Mouse (Mus musculus): ENCODE data around the gene Atcay. TPM values are rescaled to one million over a fixed set of nuclear protein-coding genes. Genes with fewer than 3 reads are reported as not detected.

The Atcay gene
- total RNA-seq (2023): not detected

DNA sequence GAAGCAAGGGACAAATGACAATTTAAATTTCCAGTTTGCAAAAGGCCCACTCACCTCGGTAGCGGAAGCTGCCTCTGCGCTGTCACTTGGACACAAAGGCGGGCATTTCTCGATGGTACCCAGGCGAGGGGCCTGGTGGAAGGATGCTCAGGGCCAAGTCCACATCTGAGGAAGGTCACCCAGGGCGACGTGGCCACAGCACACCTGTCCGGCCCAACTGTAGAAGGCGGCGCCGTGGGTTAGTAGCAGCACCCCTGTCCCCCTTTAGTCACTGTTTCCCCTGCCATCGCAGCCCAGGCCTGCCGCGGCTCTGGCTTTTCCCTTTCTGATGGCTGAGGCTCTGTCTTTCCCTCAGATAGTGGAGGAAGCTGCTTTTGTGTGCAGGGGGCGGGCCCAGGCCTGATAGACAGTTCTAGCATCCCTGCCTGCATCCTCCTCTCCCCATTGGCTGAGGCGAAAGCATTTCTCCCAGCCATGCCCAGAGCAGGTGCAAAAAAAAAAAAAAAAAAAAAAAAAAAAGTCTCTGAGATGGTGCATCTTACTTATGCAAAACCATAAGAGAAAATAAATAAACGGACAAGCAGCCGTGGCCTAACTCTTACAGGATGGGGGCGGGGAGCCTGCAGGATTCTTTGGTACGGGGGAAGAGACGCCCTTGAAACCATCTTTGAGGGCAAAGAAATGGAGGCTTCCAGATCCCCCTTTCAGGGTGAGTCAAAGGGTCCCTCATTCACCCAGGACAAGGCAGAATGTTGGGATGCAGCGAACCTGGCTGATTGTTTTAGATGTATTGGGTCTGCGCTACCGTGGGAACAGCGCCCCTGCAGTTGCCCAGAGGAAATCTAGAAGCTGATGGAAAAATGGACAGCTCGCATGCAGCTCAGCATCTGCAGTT is at the start of gene Atcay:
Atcay (minus strand) TSS at position 396 of the 895 bp plus-strand sequence.

DNA sequence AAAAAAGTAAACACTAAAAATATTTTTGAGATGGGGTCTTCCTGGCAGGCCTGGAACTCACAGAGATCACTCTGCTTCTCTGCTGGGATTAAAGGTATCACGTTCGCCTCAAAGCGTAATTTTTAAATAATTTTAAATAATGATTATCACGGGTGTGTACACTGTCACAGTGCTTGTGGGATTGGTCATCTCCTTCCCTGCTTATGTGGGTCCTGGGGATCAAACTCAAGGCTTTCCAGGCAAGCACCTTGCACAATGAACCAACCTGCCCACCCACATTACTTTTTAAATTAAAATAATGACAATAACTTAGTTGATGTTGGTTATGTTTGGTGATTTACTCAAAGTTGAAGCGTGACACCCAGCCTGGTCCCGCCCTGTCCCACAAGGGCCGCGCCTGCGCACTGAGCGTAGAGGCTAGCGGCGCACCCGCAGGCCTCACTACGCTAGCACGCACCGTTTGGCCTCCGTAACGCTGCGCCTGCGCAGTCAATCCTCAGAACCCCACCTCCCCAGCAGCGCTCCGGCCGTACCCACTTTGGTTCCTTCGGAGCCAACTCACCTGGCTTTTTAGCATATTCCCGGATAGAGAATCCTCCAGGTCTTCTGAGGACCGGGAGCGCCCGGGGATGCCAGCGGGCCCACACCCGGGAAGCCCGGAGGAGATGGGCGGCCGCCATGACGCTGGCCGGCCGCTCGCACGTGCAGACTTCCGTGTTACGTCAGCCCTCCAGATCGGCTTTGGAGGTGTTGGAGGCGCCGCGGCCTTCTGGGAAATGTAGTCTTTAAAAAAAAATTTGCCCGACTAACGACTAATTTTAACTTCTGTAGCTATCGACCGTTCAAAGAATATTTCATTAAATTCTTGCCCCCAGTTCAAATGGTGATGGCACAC is 35.8 kb upstream of the Atcay start, which contains the start of the genes Mrpl54 and Apba3:
Mrpl54 (minus strand) TSS at position 724 of the 895 bp plus-strand sequence.
Apba3 (plus strand) TSS at position 750 of the 895 bp plus-strand sequence.

DNA sequence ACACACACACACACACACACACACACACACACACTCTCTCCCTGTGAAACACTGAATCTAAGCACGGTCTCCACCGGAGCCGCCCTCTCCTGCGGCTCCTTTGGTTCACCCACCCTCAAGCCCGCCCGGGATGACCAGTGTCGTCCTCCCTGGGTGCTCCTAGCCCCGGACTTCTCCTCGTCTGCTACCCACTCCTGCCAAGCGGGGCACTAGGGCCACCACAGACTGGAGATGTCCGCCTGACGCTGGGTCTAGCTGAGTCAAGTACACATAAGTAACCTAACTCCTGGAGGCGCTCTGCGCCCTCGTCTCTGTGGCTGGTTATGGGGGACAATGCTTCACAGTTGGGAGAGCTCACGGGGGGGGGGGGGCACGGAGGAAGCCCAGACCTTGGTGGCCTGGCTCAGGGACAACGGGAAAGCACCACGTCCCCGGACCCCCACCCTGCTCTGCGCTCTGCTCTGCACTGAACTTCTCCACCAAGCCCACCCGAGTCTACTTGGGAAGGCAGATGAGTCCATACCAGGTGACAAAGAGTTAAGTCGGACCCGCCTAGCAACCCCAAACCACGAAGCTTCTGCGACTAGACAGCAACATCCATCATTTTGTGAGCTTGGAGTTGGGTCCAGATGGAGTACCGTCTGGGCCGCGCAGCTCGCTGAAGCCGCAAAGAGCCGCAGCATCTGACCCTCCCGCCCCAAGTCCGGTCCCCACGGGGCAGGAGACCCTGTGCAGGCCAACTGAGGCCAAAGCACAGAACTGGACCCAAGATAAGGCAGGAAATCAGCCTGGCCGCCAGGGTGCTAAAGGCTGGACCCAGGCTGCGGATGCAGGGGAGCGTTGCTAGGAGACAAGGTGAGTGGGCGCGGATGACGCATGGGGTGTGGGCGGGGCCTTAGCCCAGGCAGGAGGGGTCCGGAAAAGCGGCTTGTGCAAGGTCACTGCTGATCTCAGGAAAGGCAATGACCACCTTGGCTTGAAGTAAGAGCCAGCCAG is 22.1 kb upstream of the Atcay start, which contains the start of gene Matk:
Matk (plus strand) TSS at position 512 of the 996 bp plus-strand sequence.

DNA sequence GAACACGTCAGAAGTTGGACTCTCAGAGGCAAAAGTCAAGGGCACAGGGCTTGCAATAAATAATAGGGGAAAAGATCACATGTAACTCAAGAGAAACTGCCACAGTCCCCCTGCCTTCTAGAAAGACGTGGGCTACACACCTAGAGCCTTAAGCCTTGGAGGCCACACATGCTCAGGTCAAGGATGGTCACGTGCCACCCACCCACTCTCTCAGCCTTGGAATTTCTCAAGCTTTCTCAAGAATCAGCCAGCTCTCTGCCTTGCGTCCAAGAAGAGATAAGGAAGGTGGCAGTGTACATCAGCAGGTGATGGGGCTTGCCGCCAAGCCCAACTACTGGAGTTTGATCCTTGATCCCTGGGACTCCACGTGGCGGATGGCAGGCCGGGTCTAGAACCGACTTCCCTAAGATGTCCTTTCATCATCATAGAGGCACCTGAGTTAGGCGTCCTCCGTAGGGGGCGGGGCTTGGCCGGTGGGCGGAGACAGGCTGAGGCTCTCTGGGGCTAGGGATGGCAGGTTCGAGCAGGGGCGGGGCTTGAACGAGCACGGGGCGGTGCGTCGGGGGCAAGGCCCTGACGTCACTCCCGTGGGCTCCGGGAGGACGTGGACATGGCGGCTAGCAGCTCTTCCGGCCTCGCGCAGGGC is 2.1 kb upstream of the Atcay start, which contains the start of gene Zfr2:
Zfr2 (plus strand) TSS at position 576 of the 646 bp plus-strand sequence.

DNA sequence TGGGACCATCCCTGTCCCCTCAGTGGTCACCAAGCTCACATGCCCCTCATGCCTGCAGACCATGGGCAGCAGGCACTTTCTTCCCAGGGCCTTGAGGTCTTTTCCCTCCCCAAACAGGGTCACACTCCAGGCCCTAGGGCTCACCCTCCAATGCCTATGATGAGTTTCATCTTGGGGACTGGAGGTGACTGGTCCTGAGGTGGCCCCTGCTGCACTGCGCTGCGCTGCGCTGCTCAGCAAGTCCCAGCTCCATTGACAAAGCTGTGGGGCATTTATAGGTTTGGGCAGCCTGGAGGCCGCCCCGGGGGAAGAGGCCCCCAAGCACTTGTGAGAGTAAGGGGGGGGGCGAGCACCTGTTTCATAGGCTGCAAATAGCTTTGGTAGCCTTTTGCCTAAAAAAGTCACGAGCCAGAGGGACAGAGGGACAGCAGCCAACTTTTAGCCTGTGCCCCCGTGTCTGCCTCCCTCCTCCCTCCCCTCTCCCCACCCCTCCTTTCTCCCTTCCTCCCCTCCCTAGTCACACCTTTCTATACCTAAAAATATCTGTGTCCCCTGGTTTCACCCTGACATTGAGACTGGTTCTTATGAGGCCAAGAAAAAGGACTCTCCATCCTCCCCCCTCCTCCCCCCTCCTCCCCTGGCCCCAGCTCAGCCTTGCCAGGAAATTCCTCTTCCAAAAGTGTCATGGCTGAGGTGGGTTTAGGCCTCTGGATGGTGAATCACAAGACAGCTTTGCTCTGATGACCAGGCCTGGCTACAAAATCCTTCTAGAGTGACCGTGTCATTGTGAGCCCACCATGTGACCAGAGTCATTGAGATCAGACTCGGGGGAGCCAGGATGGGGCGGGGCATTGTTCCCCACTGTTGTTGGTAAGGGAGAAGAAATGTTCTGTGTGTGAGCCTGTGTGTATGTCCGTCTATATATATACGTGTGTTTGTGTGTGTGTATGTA is 28.6 kb downstream of the Atcay start, which contains the start of gene Nmrk2:
Nmrk2 (minus strand) TSS at position 245 of the 952 bp plus-strand sequence.

DNA sequence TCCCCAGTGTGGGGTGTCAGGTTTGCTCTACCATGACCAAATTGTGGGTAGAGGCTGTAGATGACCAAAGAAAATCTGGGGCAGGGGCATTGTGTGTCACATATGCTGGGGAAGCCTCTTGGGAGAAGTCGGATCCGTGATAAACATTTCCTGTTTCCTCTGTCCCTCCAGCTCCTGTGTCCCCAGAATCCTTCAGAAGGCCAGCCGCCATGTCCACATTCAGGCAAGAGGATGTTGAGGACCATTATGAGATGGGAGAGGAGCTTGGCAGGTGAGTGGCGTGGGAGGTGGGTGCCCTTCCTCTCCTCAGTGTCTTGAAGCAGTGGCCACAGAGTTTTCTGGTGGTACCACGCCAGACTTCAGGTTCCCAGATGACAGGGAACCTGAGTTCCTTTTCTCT is 46.8 kb downstream of the Atcay start, which contains the start of gene 4930442H23Rik:
4930442H23Rik (minus strand) TSS at position 45 of the 400 bp plus-strand sequence.

DNA sequence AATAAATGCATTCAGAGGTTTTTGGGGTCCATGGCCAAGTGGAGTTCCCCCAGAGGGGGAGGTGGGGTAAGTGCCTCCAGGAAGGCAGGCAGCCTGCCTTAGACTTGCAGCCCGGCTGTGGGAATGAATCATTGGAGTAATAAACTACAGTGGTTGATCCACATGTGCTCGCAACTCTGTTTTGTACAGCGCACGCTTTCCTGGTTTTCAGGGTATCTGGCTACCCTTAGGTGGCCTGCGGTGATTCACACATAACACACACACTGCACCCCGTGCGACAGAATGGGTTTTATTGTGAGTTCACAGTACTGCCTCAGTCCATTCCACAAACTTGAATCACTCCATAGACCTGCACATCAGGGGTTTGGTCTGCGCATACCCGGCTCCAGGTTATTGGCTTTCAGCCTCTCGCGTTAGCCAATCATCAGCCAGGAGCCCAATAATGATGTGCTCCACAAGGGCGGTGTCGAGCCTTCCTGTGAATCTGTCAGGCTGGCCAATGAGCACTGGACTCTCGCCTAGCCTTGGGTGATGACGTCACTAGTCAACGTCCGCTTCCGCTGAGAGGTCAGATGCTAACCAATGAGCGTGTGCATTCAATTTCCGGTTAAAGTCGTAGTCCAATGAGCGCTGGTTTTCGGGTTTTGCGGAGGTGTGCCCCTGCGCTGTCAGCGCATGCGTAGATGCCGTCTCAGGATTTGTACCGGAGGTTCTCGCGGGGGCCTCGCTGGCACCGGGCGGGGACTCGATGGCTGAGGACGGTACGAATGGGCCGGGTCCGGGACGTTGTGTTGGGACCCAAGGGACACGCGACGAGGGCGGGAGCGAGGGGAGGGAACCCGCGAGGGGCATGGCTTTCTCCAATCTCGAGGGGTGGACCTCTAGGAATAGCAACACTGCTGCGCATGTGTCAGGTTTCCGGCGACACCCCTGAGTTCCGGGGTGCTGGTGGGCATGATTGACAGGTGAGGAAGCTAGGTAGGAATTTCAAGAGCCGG is 48.0 kb downstream of the Atcay start, which contains the start of gene Dapk3:
Dapk3 (plus strand) TSS at position 670 of the 998 bp plus-strand sequence.

DNA sequence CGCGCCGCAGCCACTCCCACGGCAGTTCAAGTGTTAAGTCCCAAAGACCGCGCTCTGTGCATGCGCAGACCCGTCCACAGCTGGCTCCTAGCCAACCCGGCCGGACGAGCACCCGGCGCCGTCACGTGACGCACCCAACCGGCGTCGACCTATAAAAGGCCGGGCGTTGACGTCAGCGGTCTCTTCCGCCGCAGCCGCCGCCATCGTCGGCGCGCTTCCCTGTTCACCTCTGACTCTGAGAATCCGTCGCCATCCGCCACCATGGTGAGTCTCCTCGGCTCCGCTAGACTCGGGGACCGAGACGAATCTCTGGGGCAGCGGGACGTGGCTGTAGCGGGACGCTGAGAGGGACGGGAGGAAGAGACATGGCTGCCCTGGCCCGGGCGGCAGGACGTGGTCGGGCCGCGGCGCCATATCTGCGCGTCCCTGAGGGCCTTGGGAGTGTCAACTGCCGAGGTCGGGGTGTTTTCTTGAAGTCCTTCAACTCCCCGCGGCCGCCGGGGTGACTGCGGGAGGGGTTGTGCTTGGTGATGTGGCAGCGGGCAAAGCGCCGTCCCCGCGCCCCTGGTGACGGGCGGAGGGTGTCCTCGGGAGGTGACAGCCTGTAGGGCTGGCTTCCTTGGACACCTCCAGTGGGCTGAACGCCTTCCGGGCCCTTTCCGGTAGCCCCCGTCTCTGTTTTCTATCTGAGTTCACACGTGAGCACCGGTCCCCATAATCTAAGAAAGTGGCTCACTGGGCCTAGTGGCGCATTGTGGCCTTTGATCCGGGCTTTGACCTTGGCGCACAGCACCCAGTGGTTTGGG is 54.0 kb downstream of the Atcay start, which contains the start of gene Eef2:
Eef2 (plus strand) TSS at position 166 of the 806 bp plus-strand sequence.

DNA sequence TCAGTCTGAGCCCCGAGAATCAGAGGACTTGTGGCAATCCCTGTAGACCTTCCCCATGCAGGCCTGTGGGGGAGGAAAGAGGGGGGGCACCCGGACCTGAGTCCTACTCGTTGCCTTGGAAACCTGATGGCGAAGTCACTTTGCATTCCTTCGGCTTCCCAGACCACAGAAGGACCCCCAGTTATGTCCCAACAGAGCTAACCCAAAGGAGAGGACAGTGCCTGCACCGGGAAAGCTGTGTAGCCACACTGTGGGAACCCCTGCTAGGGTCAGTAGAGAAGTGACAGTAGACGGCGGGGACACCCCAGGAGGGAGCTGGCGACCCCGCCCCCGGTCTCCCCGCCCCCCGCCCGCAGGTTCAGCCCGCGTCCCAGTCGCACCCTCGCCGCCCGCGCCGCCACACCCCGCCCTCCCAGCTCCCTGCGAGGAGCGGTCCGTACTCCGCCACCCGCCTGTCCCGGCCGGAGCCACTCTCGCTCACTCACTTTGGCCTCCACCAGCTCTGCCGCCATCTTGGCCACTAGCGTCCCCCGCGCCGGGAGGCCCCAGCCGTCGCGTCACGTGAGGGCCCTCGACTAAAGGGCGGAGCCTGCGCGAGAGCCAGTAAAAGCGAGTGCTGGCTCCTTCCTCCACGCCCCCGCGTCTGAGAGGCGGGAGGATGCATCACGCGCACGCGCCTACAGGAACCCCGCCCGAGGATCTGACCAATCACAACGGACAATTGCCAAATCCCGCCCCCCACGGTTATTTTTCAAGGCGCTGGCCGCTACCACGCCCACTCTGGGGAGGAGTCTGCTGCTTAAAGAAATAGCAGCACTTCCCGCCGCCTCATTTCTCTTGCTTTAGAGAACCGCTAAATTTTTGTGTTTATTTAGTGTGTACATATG is 63.2 kb downstream of the Atcay start, which contains the start of gene Pias4:
Pias4 (minus strand) TSS at position 724 of the 887 bp plus-strand sequence.

Other genes with a start within 250 kb of the Atcay start
- gene Gng7, start 215.9 kb downstream of the Atcay start, total RNA-seq (2023): under 1 TPM; 0.21 to 0.41 TPM
- not detected for gene Diras1, start 205.2 kb downstream of the Atcay start, total RNA-seq (2023)
- gene Slc39a3, start 193.4 kb downstream of the Atcay start, total RNA-seq (2023): 10 to 100 TPM; 15.6 to 18.9 TPM
- gene Sgta, start 170.7 kb downstream of the Atcay start, total RNA-seq (2023): 10 to 100 TPM; 57.0 to 65.1 TPM
- 10 to 100 TPM; 11.9 to 15.9 TPM for gene Thop1, start 160.8 kb downstream of the Atcay start, total RNA-seq (2023)
- not detected for gene Creb3l3, start 132.0 kb downstream of the Atcay start, total RNA-seq (2023)
- gene Map2k2, start 124.9 kb downstream of the Atcay start, total RNA-seq (2023): 100 to 1,000 TPM; 159 to 177 TPM
- 100 to 1,000 TPM in 1 of 2 experiments, 10 to 100 TPM in 1; 97.7 to 106 TPM for gene Zbtb7a, start 95.6 kb downstream of the Atcay start, total RNA-seq (2023)
- 10 to 100 TPM; 70.9 to 76.2 TPM for gene Pias4, start 62.9 kb downstream of the Atcay start, total RNA-seq (2023)
- 1,000 to 10,000 TPM; 1,844 to 1,917 TPM for gene Eef2, start 54.2 kb downstream of the Atcay start, total RNA-seq (2023)
- 10 to 100 TPM; 79.5 to 87.1 TPM for gene Dapk3, start 47.8 kb downstream of the Atcay start, total RNA-seq (2023)
- not detected for gene 4930442H23Rik, start 47.0 kb downstream of the Atcay start, total RNA-seq (2023)
- gene Nmrk2, start 28.8 kb downstream of the Atcay start, total RNA-seq (2023): not detected
- 1 to 10 TPM; 3.4 to 4.6 TPM for gene Zfr2, start 2.3 kb upstream of the Atcay start, total RNA-seq (2023)
- gene Matk, start 22.1 kb upstream of the Atcay start, total RNA-seq (2023): 10 to 100 TPM; 24.5 to 29.5 TPM
- 100 to 1,000 TPM; 106 to 112 TPM for gene Mrpl54, start 36.1 kb upstream of the Atcay start, total RNA-seq (2023)
- gene Apba3, start 36.1 kb upstream of the Atcay start, total RNA-seq (2023): 10 to 100 TPM; 32.7 to 50.4 TPM
- 10 to 100 TPM; 14.0 to 18.9 TPM for gene Tjp3, start 60.7 kb upstream of the Atcay start, total RNA-seq (2023)
- 100 to 1,000 TPM; 130 to 154 TPM for gene Pip5k1c, start 62.1 kb upstream of the Atcay start, total RNA-seq (2023)
- 10 to 100 TPM; 53.3 to 59.3 TPM for gene Cactin, start 90.3 kb upstream of the Atcay start, total RNA-seq (2023)
- 1 to 10 TPM; 4.6 to 6.0 TPM for gene Tbxa2r, start 97.9 kb upstream of the Atcay start, total RNA-seq (2023)
- gene Gipc3, start 112.4 kb upstream of the Atcay start, total RNA-seq (2023): under 1 TPM; 0.78 to 0.92 TPM
- gene Hmg20b, start 119.6 kb upstream of the Atcay start, total RNA-seq (2023): 10 to 100 TPM; 77.8 to 80.1 TPM
- gene Mfsd12, start 126.7 kb upstream of the Atcay start, total RNA-seq (2023): 10 to 100 TPM; 11.6 to 13.5 TPM
- gene 4930404N11Rik, start 135.0 kb upstream of the Atcay start, total RNA-seq (2023): 10 to 100 TPM in 1 of 2 experiments, 1 to 10 TPM in 1; 7.8 to 11.0 TPM
- gene Fzr1, start 147.7 kb upstream of the Atcay start, total RNA-seq (2023): 10 to 100 TPM; 47.9 to 55.7 TPM
- gene Dohh, start 153.6 kb upstream of the Atcay start, total RNA-seq (2023): 10 to 100 TPM; 36.0 to 37.0 TPM
- 1 to 10 TPM; 1.6 to 4.6 TPM for gene Gm48551, start 153.6 kb upstream of the Atcay start, total RNA-seq (2023)
- gene Gm48552, start 158.2 kb upstream of the Atcay start, total RNA-seq (2023): 1 to 10 TPM; 4.3 to 5.4 TPM
- 1 to 10 TPM; 5.8 to 9.2 TPM for gene Smim24, start 162.2 kb upstream of the Atcay start, total RNA-seq (2023)
- gene Nfic, start 224.8 kb upstream of the Atcay start, total RNA-seq (2023): 10 to 100 TPM; 15.0 to 22.8 TPM